Mouse (Mus musculus) CD4-positive helper T cell, adult 2 months (primary cell): ENCODE results near the gene Kif11.

Experiments used
- DNase-seq: peaks from one replicate; pipeline ENCODE4 v3.0.0-alpha.2; 2012; ENCODE audit warnings: low read depth, missing footprints, low spot score

Kif11 gene

GRCm38 (mm10) chr19:37375755-37376615 is at the start of gene Kif11:
Kif11 (plus strand) TSS chr19:37376403.
- DNase-seq, result peak; percentile 98

GRCm38 (mm10) chr19:37327216-37327615 is 49.0 kb upstream of the Kif11 start:
- DNase-seq, result no peak

GRCm38 (mm10) chr19:37332726-37333125 is 43.5 kb upstream of the Kif11 start:
- DNase-seq, result no peak

- peak; percentile 71 for DNase-seq
Measured at GRCm38 (mm10) chr19:37333357-37333756, 42.8 kb upstream of the Kif11 start.

GRCm38 (mm10) chr19:37335392-37335791 is 40.8 kb upstream of the Kif11 start:
- DNase-seq, result no peak

DNA sequence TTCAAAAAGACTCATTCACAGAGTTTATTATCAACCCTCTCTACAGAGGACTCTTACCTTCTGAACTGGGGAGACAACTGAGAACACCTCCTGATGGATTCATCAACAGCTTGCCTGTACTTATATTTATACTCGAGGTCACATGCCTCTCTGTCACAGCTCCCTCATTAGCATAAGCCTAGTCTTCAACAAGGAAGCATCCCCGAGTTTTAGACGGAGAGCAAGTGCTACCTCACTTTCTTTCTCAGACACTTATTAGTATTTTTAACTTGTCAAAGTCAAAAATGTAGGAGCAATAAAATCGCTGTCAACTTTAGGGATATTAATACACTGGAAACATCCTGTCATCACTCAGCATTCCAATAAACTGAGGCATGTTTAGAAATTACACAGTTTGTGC is 38.5 kb upstream of the Kif11 start, which contains the start of gene Ide:
Ide (minus strand) TSS at position 101 of the 400 bp plus-strand sequence.
- DNase-seq, result no peak

- DNase-seq, result no peak
Measured at GRCm38 (mm10) chr19:37340495-37340894, 35.7 kb upstream of the Kif11 start.

GRCm38 (mm10) chr19:37340931-37341330 is 35.3 kb upstream of the Kif11 start:
- DNase-seq, result no peak

GRCm38 (mm10) chr19:37343899-37344298 is 32.3 kb upstream of the Kif11 start:
- no peak for DNase-seq

DNA sequence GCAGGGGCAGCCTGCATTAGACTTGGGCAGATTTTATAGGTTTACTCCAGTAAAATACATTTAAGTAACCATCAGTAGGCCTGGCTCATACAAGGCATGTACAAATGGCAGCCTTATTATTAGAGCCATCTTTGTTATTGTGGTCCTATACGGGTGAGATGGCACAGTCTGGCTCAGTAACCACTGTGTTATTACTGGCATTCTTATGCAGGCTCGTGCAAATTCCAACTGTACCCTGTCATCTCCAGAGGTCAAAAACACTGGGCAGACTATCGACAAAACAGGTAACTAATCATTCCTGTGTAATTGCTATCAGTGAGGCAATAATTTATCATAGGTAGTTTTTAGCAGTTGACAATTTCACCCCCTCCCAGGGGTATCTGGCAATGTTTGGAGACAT is 29.9 kb upstream of the Kif11 start:
- DNase-seq, result no peak

GRCm38 (mm10) chr19:37348331-37348730 is 27.9 kb upstream of the Kif11 start:
- no peak for DNase-seq

DNA sequence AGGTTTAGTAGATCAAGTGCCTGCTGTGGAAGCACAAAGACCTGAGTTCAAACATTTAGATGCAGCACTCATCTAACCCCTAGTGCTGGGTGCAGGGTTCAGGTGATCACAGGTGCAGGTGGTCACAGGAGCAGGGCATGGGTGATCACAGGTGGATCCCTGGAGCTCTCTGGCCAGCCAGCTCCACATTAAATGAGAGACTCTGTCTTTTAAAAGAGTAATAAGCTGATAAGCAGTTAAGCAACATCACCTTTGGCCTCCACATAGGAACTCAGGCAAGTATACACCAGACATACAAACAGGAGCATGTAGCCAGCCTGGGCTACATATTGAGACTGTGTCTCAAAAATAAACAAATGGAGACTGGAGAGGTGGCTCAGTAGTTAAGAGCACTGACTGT is 27.3 kb upstream of the Kif11 start:
- no peak for DNase-seq

GRCm38 (mm10) chr19:37352756-37353155 is 23.4 kb upstream of the Kif11 start:
- no peak for DNase-seq

DNA sequence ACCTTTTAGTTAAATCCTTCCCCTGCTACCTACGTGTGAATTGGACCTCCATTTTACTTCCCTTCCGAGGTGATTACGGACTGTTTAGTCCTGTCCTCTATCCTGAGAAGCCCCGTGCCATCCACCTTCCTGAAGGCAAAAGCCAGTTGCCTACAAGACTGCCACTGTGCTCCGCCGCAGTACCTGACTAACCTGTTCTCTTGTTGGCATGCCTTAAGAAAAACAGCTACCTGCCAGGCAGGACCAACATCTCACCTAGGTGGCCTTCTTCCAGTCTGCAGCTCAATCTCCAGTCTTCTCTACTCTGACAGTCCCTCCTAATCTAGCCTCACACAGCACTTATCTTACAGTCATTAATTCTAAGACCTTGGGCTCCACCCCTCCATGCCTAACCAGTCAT is 22.9 kb upstream of the Kif11 start:
- no peak for DNase-seq

GRCm38 (mm10) chr19:37360044-37360443 is 16.2 kb upstream of the Kif11 start:
- DNase-seq, result no peak

GRCm38 (mm10) chr19:37362545-37362944 is 13.7 kb upstream of the Kif11 start:
- DNase-seq, result no peak

GRCm38 (mm10) chr19:37363128-37363939 is 12.9 kb upstream of the Kif11 start:
- no peak for DNase-seq

DNA sequence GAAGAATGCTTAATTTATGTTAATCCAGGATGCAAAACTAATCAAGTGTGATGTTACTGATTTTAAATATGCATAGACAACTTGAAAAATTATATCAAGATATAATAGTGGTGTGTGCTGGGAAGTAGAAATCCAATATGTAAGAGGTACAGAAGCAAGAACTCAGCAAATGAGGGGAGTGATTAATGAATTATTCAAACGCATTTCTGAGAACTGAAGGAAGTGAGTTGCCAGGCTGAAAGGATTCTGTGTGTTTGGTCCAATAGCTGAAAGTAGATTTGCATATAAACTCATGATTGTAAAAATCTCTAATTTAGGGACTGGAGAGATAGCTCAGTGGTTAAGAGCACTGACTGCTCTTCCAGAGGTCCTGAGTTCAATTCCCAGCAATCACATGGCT is 7.2 kb upstream of the Kif11 start:
- no peak for DNase-seq

- DNase-seq, result no peak
Measured at GRCm38 (mm10) chr19:37369921-37370320, 6.3 kb upstream of the Kif11 start.

- DNase-seq, result peak; percentile 31
Measured at GRCm38 (mm10) chr19:37370356-37370755, 5.8 kb upstream of the Kif11 start.

GRCm38 (mm10) chr19:37374941-37375754 is 1.1 kb upstream of the Kif11 start:
- DNase-seq, result peak; percentile 56

DNA sequence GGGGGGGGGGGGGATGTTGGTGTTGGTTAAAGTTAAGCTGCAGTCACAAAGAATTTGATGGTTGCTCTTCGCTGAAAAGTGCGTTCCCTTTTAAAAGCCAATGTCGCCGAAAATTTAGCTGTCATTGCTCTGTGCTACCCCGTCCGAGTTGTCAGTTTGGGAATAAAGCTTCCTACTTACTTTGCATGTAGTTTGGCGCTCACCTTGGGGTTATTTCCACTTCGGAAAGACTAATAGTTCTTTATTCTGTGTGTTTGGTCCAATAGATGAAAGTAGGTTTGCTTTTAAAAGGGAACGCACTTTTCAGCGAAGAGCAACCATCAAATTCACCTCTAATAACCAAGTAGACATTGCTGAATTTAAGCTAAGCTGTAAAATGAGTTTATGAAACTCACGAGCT is 638 bp downstream of the Kif11 start:
- peak; percentile 12 for DNase-seq
